Mouse (Mus musculus) embryonic fibroblast, embryonic 13.5 days (primary cell): Measurements from ENCODE around the gene Kcnip4.

Experiments
- CTCF ChIP-seq: IDR thresholded peaks from 2 replicates; pipeline ENCODE4 v1.5.1; 2011; ENCODE audit warnings: mild to moderate bottlenecking, control low read depth, low read length, moderate library complexity, borderline replicate concordance; ENCODE audit not compliant: insufficient read depth
- POLR2A ChIP-seq: IDR thresholded peaks from 2 replicates; pipeline ENCODE4 v1.6.1; 2011; ENCODE audit warnings: low read depth, mild to moderate bottlenecking, control low read depth, low read length, moderate library complexity

DNA sequence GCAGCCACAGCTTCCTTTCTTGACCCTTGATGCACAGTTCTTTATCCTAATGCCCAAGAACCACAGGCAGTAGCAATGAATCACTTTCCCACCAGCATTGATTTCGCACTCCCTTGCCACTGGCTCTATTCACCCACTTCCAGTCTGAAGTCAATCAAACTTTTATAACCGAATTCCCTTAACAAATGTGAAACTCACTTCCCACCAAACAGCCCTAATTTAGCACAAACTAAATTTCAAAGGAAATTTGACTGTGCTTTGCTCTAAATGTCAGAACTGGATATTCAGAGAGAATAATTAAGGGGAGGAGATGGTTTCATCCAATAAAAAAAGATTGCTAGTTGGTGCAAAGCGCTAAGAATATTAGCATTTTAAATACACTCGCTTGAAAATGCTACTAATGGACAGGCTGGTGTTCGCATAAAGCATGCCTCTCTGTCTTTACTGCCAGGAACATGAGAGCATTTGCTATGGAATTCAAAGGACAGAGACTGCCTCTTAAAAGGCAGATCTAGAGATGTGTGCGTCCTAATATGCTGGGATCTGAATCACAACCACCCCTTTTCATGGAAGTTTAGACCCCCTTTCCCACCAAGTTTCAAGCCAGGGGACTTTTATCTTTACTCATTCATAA is 63.9 kb downstream of the Kcnip4 start:
- TF ChIP-seq CTCF (no peak), POLR2A (no peak)
